Mouse (Mus musculus) stomach, postnatal 0 days (tissue): ENCODE results near the gene Nt5c2.
"Not testable (repeated sequence)": the region's sequence is repeated elsewhere in the genome, so short reads cannot be mapped to it uniquely, and the experiment has no call there.

Experiments used
- CTCF ChIP-seq: IDR thresholded peaks from 2 replicates; pipeline ENCODE4 v1.5.1; 2016; ENCODE audit warnings: antibody characterized with exemption, low read depth, mild to moderate bottlenecking, moderate library complexity
- EP300 ChIP-seq: optimal IDR thresholded peaks from 2 replicates; pipeline ENCODE3; 2016; ENCODE audit warnings: antibody characterized with exemption

- not testable (repeated sequence) for TF ChIP-seq CTCF, EP300
These were observed 14.6 kb downstream of the Nt5c2 start for GRCm38 (mm10) chr19:47000357-47000756.
